Mouse (Mus musculus) CH12.LX (cell line): Measurements from ENCODE around the gene Rrad. TPM values are rescaled to one million over a fixed set of nuclear protein-coding genes. Genes with fewer than 3 reads are reported as not detected.

ENCODE experiments used
- DNase-seq: peaks from one replicate; pipeline ENCODE4 v3.0.0-alpha.2; 2013; ENCODE audit errors: extremely low read depth
- H3K27ac ChIP-seq: 2 replicates; pipeline ENCODE4 v1.5.1; 2012; ENCODE audit warnings: low read depth, mild to moderate bottlenecking, control low read depth, moderate library complexity; ENCODE audit not compliant: insufficient read depth
- H3K27me3 ChIP-seq: replicated peaks from 2 replicates; pipeline ENCODE3; 2012; ENCODE audit warnings: inconsistent platforms
- H3K36me3 ChIP-seq, 2 experiments: replicated peaks in 1 of 2; 2 replicates each; pipeline versions ENCODE3 to v1.6.1; 2012; ENCODE audit warnings: inconsistent platforms in 1 of 2, low read length in 1 of 2, mild to moderate bottlenecking in 1 of 2, mixed read lengths in 1 of 2, moderate library complexity in 1 of 2; ENCODE audit not compliant: control insufficient read depth in 1 of 2, insufficient read depth in 1 of 2
- H3K4me1 ChIP-seq, 2 experiments: 2 replicates each; pipeline ENCODE4 v1.6.1; 2012; ENCODE audit warnings: inconsistent platforms in 1 of 2, moderate library complexity in 1 of 2; ENCODE audit not compliant: insufficient read depth in 2 of 2, control insufficient read depth in 1 of 2
- H3K4me2 ChIP-seq: 2 replicates; pipeline ENCODE4 v1.6.1; 2012; ENCODE audit warnings: low read depth, mild to moderate bottlenecking, control low read depth; ENCODE audit not compliant: poor library complexity, insufficient read depth, severe bottlenecking
- H3K4me3 ChIP-seq, 3 experiments: fragments of 150-350 bp in 1 of 3; sonication (generic) in 1 of 3; replicated peaks in 1 of 3; 2 replicates each; pipeline versions ENCODE3 to v1.5.1; 2011 to 2012; ENCODE audit warnings: low read depth in 2 of 3, low read length in 2 of 3, mild to moderate bottlenecking in 2 of 3, moderate library complexity in 2 of 3, control low read depth in 1 of 3, improper control_type of control experiment in 1 of 3, inconsistent platforms in 1 of 3, mixed read lengths in 1 of 3; ENCODE audit not compliant: poor library complexity in 1 of 3
- H3K79me2 ChIP-seq: replicated peaks from 2 replicates; pipeline ENCODE4 v1.6.1; 2012; ENCODE audit warnings: mild to moderate bottlenecking, moderate library complexity; ENCODE audit not compliant: control insufficient read depth, poor library complexity, insufficient read depth, severe bottlenecking; ENCODE audit errors: extremely low read depth
- H3K9ac ChIP-seq: 2 replicates; pipeline ENCODE4 v1.6.1; 2012; ENCODE audit warnings: low read depth, mild to moderate bottlenecking, control low read depth, moderate library complexity; ENCODE audit not compliant: insufficient read depth
- H3K9me3 ChIP-seq: replicated peaks from 2 replicates; pipeline ENCODE3; 2012; ENCODE audit warnings: low read length, inconsistent platforms, mixed read lengths
- BHLHE40 ChIP-seq: IDR thresholded peaks from 2 replicates; pipeline ENCODE4 v1.6.1; 2011; ENCODE audit warnings: mild to moderate bottlenecking, low read depth, low read length, improper control_type of control experiment
- CHD1 ChIP-seq: IDR thresholded peaks from 2 replicates; pipeline ENCODE4 v1.6.1; 2012; ENCODE audit warnings: low read depth, low read length, improper control_type of control experiment, inconsistent platforms
- CTCF ChIP-seq, 2 experiments: IDR thresholded peaks in 1 of 2; conservative IDR thresholded peaks in 1 of 2; 2 replicates each; pipeline ENCODE4 v1.5.1; 2011 to 2012; ENCODE audit warnings: low read depth in 2 of 2, low read length in 2 of 2, improper control_type of control experiment in 1 of 2, inconsistent platforms in 1 of 2, mild to moderate bottlenecking in 1 of 2, moderate library complexity in 1 of 2
- E2F4 ChIP-seq: IDR thresholded peaks from 2 replicates; pipeline ENCODE4 v1.6.1; 2011; ENCODE audit warnings: low read depth, low read length, improper control_type of control experiment; ENCODE audit not compliant: insufficient replicate concordance
- EP300 ChIP-seq: IDR thresholded peaks from 2 replicates; pipeline ENCODE4 v1.6.1; 2011; ENCODE audit warnings: low read length, improper control_type of control experiment
- ETS1 ChIP-seq: conservative IDR thresholded peaks from 2 replicates; pipeline ENCODE4 v1.6.1; 2012; ENCODE audit warnings: low read depth, mild to moderate bottlenecking, inconsistent platforms, low read length, improper control_type of control experiment, moderate library complexity
- GABPA ChIP-seq: IDR thresholded peaks from 2 replicates; pipeline ENCODE4 v1.6.1; 2012; ENCODE audit warnings: low read depth, low read length, improper control_type of control experiment, inconsistent platforms; ENCODE audit not compliant: insufficient replicate concordance
- HCFC1 ChIP-seq: IDR thresholded peaks from 2 replicates; pipeline ENCODE4 v1.6.1; 2012; ENCODE audit warnings: low read depth, mild to moderate bottlenecking, inconsistent platforms, low read length, improper control_type of control experiment
- IRF4 ChIP-seq: IDR thresholded peaks from 2 replicates; pipeline ENCODE4 v1.6.1; 2014; ENCODE audit warnings: low read depth, mild to moderate bottlenecking, inconsistent platforms, low read length, improper control_type of control experiment
- JUN ChIP-seq: IDR thresholded peaks from 2 replicates; pipeline ENCODE4 v1.6.1; 2011; ENCODE audit warnings: low read depth, mild to moderate bottlenecking, low read length, improper control_type of control experiment, moderate library complexity; ENCODE audit not compliant: insufficient read depth
- JUND ChIP-seq: conservative IDR thresholded peaks from 2 replicates; pipeline ENCODE4 v1.6.1; 2011; ENCODE audit warnings: low read depth, low read length, improper control_type of control experiment
- KAT2A ChIP-seq: IDR thresholded peaks from 2 replicates; pipeline ENCODE4 v1.6.1; 2012; ENCODE audit warnings: low read length, improper control_type of control experiment, inconsistent platforms; ENCODE audit not compliant: insufficient replicate concordance
- MAFK ChIP-seq: IDR thresholded peaks from 2 replicates; pipeline ENCODE4 v1.6.1; 2011; ENCODE audit warnings: low read length, improper control_type of control experiment; ENCODE audit not compliant: insufficient replicate concordance
- MAX ChIP-seq: IDR thresholded peaks from 2 replicates; pipeline ENCODE4 v1.6.1; 2011; ENCODE audit warnings: low read length, improper control_type of control experiment
- MEF2A ChIP-seq: IDR thresholded peaks from 2 replicates; pipeline ENCODE4 v1.6.1; 2014; ENCODE audit warnings: low read depth, mild to moderate bottlenecking, inconsistent platforms, low read length, improper control_type of control experiment, borderline replicate concordance
- MXI1 ChIP-seq: IDR thresholded peaks from 2 replicates; pipeline ENCODE4 v1.6.1; 2011; ENCODE audit warnings: mild to moderate bottlenecking, low read depth, low read length, improper control_type of control experiment
- NELFE ChIP-seq: IDR thresholded peaks from 2 replicates; pipeline ENCODE4 v1.6.1; 2011; ENCODE audit warnings: low read depth, low read length, improper control_type of control experiment
- PAX5 ChIP-seq: IDR thresholded peaks from 2 replicates; pipeline ENCODE4 v1.6.1; 2012; ENCODE audit warnings: low read length, inconsistent platforms, mixed read lengths
- POLR2A ChIP-seq: IDR thresholded peaks from 2 replicates; pipeline ENCODE4 v1.6.1; 2011; ENCODE audit warnings: low read depth, mild to moderate bottlenecking, improper control_type of control experiment, low read length
- POLR2AphosphoS2 ChIP-seq: IDR thresholded peaks from 2 replicates; pipeline ENCODE4 v1.6.1; 2011; ENCODE audit warnings: low read depth, low read length, improper control_type of control experiment
- RAD21 ChIP-seq: IDR thresholded peaks from 2 replicates; pipeline ENCODE4 v1.6.1; 2011; ENCODE audit warnings: low read depth, mild to moderate bottlenecking, low read length, improper control_type of control experiment, moderate library complexity
- RCOR1 ChIP-seq: conservative IDR thresholded peaks from 2 replicates; pipeline ENCODE4 v1.6.1; 2012; ENCODE audit warnings: low read depth, mild to moderate bottlenecking, inconsistent platforms, low read length, improper control_type of control experiment
- SIN3A ChIP-seq: IDR thresholded peaks from 2 replicates; pipeline ENCODE4 v1.6.1; 2012; ENCODE audit warnings: low read length, improper control_type of control experiment, inconsistent platforms
- SMC3 ChIP-seq: IDR thresholded peaks from 2 replicates; pipeline ENCODE4 v1.6.1; 2011; ENCODE audit warnings: low read depth, low read length, improper control_type of control experiment
- UBTF ChIP-seq: IDR thresholded peaks from 2 replicates; pipeline ENCODE4 v1.6.1; 2012; ENCODE audit warnings: low read depth, mild to moderate bottlenecking, inconsistent platforms, low read length, improper control_type of control experiment, moderate library complexity
- USF1 ChIP-seq: IDR thresholded peaks from 2 replicates; pipeline ENCODE4 v1.6.1; 2014; ENCODE audit warnings: low read depth, mild to moderate bottlenecking, inconsistent platforms, low read length, improper control_type of control experiment
- ZC3H11A ChIP-seq: IDR thresholded peaks from 2 replicates; pipeline ENCODE4 v1.6.1; 2012; ENCODE audit warnings: low read depth, mild to moderate bottlenecking, inconsistent platforms, low read length, improper control_type of control experiment
- ZNF384 ChIP-seq: IDR thresholded peaks from 2 replicates; pipeline ENCODE4 v1.6.1; 2012; ENCODE audit warnings: low read depth, low read length, improper control_type of control experiment, inconsistent platforms
- dilution Hi-C: fragments of 300-500 bp; cut with MboI; formaldehyde crosslinking; loops from 2 replicates; pipeline ENCODE4 v1.14.3; 2020; ENCODE audit warnings: low sequenced_read_pairs; ENCODE audit not compliant: extremely low pct_unique_long_range_greater_than_20kb, extremely low pct_ligation_motif_present
- in situ Hi-C: fragments of 300-500 bp; cut with MboI; formaldehyde crosslinking; loops from 3 replicates; pipeline ENCODE4 v1.14.3; 2019; ENCODE audit warnings: low sequenced_read_pairs, low pct_ligation_motif_present, low pct_unique_long_range_greater_than_20kb, mixed read lengths
- polyA plus RNA-seq: library from polyadenylated mRNA; unstranded; fragments of >175 nt; gene quantifications from 2 replicates; pipeline ENCODE4 v1.2.1, GENCODE M21; 2012; ENCODE audit warnings: low read depth; ENCODE audit not compliant: insufficient read length
- total RNA-seq, 2 experiments: library from RNA; depleted of rRNA; stranded (reverse); fragments of 300-350 nt in 1 of 2; fragments of >200 nt in 1 of 2; gene quantifications; 2 replicates each; pipeline ENCODE4 v1.2.3; 2012 to 2014

The Rrad gene
- total and polyA plus RNA-seq, 3 experiments, result 30.9 to 32.3 (median 31.7) TPM

GRCm38 (mm10) chr8:104602468-104603244 lies 28.5 kb downstream of the Rrad start (continued):
- TF ChIP-seq ETS1, result no peak
- TF ChIP-seq ZC3H11A, result no peak; the same call in 1 of the 2 replicates
- TF ChIP-seq E2F4, result no peak
- TF ChIP-seq GABPA, result no peak
- TF ChIP-seq KAT2A, result no peak
- TF ChIP-seq RCOR1, result no peak
- TF ChIP-seq ZNF384, result no peak
- peak; percentile 95 for TF ChIP-seq SMC3
- peak; percentile 53 for TF ChIP-seq IRF4
- no peak for TF ChIP-seq BHLHE40
- TF ChIP-seq NELFE, result peak; percentile 63; the same call in 1 of the 2 replicates
- no peak for TF ChIP-seq JUN

GRCm38 (mm10) chr8:104601941-104602371 lies 29.2 kb downstream of the Rrad start:
- DNase-seq, result no peak
- Histone ChIP-seq H3K4me2 (no peak overlapping the region), H3K36me3 (peaks cover 0 to 21% of the 10 kb centered on the region in 2 experiments), H3K27ac (no peak overlapping the region), H3K9me3 (no peaks in the 10 kb centered on the region), H3K9ac (no peak overlapping the region), H3K4me1 (peaks cover 4 to 18% of the 10 kb centered on the region in 2 experiments; a peak in 3 of 4 replicates), H3K4me3 (no peak overlapping the region), H3K27me3 (no peaks in the 10 kb centered on the region), H3K79me2 (no peaks in the 10 kb centered on the region)
- in situ Hi-C loops, result loop anchor here (10.0 kb wide), 1 partner anchor 143 kb away; no protein-coding TSS in a partner anchor
- no peak for TF ChIP-seq EP300
- dilution Hi-C loops, result no loop called here

- no peak overlapping the region for H3K27ac ChIP-seq
- H3K36me3 ChIP-seq, result peaks cover 0 to 25% of the 10 kb centered on the region in 2 experiments
- in situ Hi-C loops, result loop anchor here (10.0 kb wide), 1 partner anchor 143 kb away; no protein-coding TSS in a partner anchor
- no peak overlapping the region for H3K9ac ChIP-seq
- DNase-seq, result no peak
- no peaks in the 10 kb centered on the region for H3K9me3 ChIP-seq
- no peak overlapping the region for H3K4me2 ChIP-seq
- no peaks in the 10 kb centered on the region for H3K27me3 ChIP-seq
- H3K4me3 ChIP-seq, result no peak overlapping the region
- peaks cover 4 to 14% of the 10 kb centered on the region in 2 experiments; a peak in 3 of 4 replicates for H3K4me1 ChIP-seq
- TF ChIP-seq CTCF (conservative IDR thresholded peaks at IDR 0.05 in 1 of 2, IDR thresholded peaks at IDR 0.05 in 1 of 2; ENCODE audit: low read depth in 2 of 2, low read length in 2 of 2) (no peak), ZC3H11A (no peak), PAX5 (no peak), UBTF (no peak), POLR2A (no peak), MEF2A (no peak), CHD1 (no peak), RAD21 (no peak), HCFC1 (no peak), JUND (no peak), MAX (no peak), USF1 (no peak), KAT2A (no peak), MAFK (no peak), MXI1 (no peak), JUN (no peak), SIN3A (no peak), POLR2AphosphoS2 (no peak)
- dilution Hi-C loops, result no loop called here
- no peaks in the 10 kb centered on the region for H3K79me2 ChIP-seq
These were observed 29.7 kb downstream of the Rrad start for GRCm38 (mm10) chr8:104601386-104601785.
